Mouse (Mus musculus) cerebellum, adult 11 months (tissue): ENCODE data around the gene Pi4kb.
"Not testable (repeated sequence)": the region's sequence is repeated elsewhere in the genome, so short reads cannot be mapped to it uniquely, and the experiment has no call there.

ENCODE experiments used
- DNase-seq: peaks from one replicate; pipeline ENCODE4 v3.0.0; 2022

Gene Pi4kb

DNA sequence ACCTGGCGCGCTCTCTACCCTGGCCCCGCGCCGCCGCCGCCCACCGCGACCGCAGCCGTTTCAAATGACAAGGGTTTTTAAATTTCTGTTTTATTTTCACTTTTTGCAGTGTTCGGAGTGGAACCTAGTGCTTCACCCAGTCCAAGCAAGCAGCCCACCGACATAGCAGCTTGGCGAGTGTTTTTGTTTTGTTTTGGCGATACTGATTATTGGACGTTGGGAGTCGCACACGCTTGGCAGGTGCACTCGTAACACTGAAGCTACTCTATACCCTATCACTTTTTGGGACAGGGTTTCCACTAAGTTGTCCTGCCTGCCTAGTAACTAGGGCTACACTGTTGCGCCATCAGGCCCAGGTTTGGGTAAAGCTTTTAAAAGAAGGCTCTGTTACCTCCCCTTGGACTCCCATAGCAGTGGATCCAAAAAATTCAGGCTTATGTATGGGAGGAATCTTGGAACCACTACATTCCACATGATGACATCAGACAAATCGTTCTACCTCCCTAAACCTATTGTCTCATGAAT lies 42.1 kb downstream of the Pi4kb start:
- no peak for DNase-seq

GRCm38 (mm10) chr3:95018741-95019140 lies 44.2 kb downstream of the Pi4kb start:
- DNase-seq: no peak

DNA sequence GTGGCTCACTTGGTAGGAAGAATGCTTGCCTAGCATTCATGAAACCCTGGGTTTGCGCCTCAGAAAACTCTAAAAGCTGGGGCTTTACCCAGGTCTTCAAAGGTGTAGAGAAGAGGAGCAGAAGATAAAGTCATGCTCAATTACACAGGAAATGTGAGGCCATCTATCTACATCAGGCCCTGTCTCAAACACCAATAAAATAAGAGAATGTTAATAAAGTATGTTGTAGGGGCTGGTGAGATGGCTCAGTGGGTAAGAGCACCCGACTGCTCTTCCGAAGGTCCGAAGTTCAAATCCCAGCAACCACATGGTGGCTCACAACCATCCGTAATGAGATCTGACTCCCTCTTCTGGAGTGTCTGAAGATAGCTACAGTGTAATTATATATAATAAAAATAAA lies 46.4 kb downstream of the Pi4kb start:
- DNase-seq: not testable (repeated sequence)

- DNase-seq: no peak
Observed at GRCm38 (mm10) chr3:95024551-95024950, 50.0 kb downstream of the Pi4kb start.

DNA sequence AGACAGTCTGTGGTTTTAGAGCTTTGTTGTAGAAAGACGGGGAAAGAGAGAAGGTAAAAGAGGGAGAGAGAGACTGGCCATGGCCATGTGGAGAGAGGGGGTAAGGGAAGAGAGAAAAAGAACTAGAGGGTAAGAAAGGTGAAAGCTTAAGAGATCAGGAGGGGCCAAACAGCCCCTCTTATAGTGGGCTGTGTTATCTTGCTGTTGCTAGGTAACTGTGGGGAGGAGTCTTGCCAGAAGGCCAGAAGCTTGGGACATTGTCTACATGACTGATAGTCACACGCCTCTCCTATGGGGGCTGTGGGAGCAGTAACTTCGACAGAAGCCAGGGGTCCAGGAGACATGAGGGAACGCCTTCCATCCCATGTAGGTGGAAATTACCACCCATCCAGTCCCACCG lies 50.7 kb downstream of the Pi4kb start:
- no peak for DNase-seq

DNA sequence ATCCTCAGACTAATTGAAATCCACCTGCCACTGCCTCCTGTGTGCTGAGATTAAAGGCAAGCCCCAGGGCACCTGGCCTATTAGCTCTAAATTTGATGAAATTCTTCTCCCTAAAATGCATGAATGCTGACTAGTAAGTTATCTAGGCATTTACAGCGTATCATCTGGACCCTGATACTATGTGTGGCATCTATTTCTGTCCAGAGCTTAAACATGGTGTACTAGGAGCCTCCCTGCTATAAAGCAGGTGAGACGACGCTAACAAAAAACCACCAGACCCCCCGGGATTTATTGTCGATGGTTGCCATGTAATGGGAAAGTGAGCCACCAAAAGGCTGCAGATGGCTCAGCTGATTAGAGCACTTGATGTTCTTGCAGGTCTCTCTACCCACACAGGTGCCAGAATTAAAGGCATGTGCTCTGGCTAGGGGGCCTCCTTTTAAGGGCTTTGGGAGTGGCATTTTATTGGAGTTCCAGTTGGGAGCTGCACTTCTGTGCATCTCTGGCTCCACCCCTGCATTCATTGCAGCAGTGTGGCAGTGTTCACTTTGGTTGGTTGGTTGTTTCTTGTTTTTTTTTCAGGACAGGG lies 52.6 kb downstream of the Pi4kb start:
- DNase-seq: no peak

- no peak for DNase-seq
Observed at GRCm38 (mm10) chr3:95027701-95028100, 53.2 kb downstream of the Pi4kb start.

DNA sequence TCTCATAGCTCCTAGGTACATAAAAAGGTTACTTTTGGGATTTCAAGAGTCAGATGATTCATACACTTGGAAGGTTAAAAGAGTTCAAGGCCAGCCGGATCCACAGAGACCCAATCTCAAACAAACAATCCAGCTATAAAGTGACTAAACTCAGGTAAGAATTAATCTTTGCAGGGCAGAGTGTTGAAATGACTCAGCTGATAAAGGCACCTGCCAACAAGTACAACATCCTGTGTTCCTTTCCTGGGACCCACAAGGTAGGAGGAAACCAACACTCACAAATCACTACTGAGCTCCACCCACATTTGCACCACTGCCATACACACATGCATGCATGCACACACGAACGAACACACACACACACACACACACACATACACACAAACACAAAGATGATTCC lies 54.1 kb downstream of the Pi4kb start:
- DNase-seq: no peak

GRCm38 (mm10) chr3:95029291-95029827 lies 54.8 kb downstream of the Pi4kb start:
- not testable (repeated sequence) for DNase-seq

DNA sequence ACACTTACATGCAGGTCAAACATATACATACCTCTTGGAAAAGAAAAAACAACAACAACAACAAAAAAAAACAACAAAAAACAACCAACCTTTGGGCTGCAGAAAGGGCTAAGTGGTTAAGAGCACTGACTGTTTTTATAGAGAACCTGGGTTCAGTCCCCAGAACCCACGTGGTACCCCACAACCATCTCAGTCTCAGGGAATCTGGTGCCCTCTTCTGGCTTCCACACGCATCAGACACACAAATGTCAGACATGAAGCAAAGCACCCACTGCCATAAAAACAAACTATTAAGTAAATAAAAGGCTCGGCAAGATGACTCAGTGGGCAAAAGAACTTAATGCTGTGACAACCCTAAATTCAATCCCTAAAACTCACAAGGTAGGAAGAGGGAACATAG lies 55.4 kb downstream of the Pi4kb start:
- no peak for DNase-seq

GRCm38 (mm10) chr3:95041625-95042024 lies 67.1 kb downstream of the Pi4kb start:
- no peak for DNase-seq

GRCm38 (mm10) chr3:95042166-95042837 lies 67.8 kb downstream of the Pi4kb start, which contains the start of gene Psmd4:
TSS of gene Psmd4 (minus strand) at chr3:95042614.
- peak; percentile 94 for DNase-seq

- DNase-seq: no peak
Observed at GRCm38 (mm10) chr3:95042838-95043229, 68.3 kb downstream of the Pi4kb start.

GRCm38 (mm10) chr3:95043251-95043650 lies 68.7 kb downstream of the Pi4kb start:
- no peak for DNase-seq

DNA sequence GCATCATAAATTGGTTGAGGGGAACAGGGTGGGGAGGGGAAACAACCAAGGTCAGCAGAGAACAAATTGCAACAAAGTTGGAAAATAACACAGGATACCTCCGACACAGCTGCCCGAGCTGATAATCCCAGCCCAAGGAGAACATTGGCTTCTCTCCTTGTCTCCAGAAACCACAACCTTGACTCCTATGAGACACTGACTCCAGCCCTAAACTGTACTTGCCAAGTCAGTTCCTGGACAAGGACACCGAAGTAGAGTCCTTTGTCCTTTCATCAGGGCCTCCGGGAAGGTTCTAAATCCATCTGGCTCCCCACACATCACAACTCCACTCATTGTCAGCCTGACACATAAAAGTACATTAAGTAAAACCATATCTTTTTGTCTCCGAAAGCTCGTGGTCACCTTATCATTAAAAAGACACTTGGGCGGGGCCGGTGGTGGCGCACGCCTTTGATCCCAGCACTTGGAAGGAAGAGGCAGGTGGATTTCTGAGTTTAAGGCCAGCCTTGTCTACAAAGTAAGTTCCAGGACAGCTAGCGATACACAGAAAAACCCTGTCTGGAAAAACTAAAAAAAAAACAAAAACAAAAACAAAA lies 72.0 kb downstream of the Pi4kb start:
- DNase-seq: no peak

- DNase-seq: no peak
Observed at GRCm38 (mm10) chr3:95047914-95048313, 73.4 kb downstream of the Pi4kb start.

GRCm38 (mm10) chr3:95052959-95053358 lies 78.4 kb downstream of the Pi4kb start:
- DNase-seq: no peak

DNA sequence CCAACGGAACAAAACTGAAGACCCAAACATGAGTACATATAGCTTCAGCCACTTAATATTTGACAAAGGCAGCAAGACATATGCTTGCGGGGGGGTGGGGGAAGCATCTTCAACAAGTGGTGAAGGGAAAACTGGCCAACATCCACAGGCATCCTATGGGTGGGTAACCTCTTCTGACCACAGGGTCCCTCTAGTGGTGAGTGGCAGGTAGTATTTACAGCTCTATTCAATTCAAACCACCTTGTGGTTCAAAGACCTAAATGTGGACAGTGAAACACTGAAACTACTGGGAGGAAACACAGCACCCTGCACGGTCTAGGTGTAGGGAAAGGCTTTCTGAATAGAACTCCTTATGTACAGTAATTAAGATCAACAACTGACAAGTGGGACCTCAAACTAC lies 79.2 kb downstream of the Pi4kb start:
- DNase-seq: no peak

GRCm38 (mm10) chr3:95054481-95055260 lies 80.1 kb downstream of the Pi4kb start:
- peak; percentile 20 for DNase-seq

- no peak for DNase-seq
Observed at GRCm38 (mm10) chr3:95056275-95056674, 81.7 kb downstream of the Pi4kb start.
